Mouse (Mus musculus): ENCODE measurements around the gene Fzr1. TPM values are rescaled to one million over a fixed set of nuclear protein-coding genes. Genes with fewer than 3 reads are reported as not detected.

Gene Fzr1
- total RNA-seq, 2 experiments from 2014 or later = 17.8 to 21.7 TPM

GRCm38 (mm10) chr10:81316338-81317060 lies 61.8 kb downstream of the Fzr1 start:
- no peak for ATAC-seq (replicated peaks; ENCODE audit: poor library complexity)

Other genes with a start within 250 kb of the Fzr1 start
Only the 30 nearest of the 34 such genes appear.
- gene Pias4, start 210.6 kb downstream of the Fzr1 start, total RNA-seq (2015) = 9.4 and 10.0 TPM in 2 replicates
- gene Pias4, start 210.6 kb downstream of the Fzr1 start, total RNA-seq (2017) = 9.4 and 9.8 TPM in 2 replicates
- 526 and 599 TPM in 2 replicates for gene Eef2, start 201.9 kb downstream of the Fzr1 start, total RNA-seq (2015)
- gene Eef2, start 201.9 kb downstream of the Fzr1 start, total RNA-seq (2017) = 1,508 and 1,553 TPM in 2 replicates
- 15.5 and 17.2 TPM in 2 replicates for gene Dapk3, start 195.5 kb downstream of the Fzr1 start, total RNA-seq (2015)
- gene Dapk3, start 195.5 kb downstream of the Fzr1 start, total RNA-seq (2017) = 37.2 and 54.7 TPM in 2 replicates
- gene 4930442H23Rik, start 194.7 kb downstream of the Fzr1 start, total RNA-seq (2015) = not detected in 2 replicates
- gene 4930442H23Rik, start 194.7 kb downstream of the Fzr1 start, total RNA-seq (2017) = not detected in 2 replicates
- not detected in 2 replicates for gene Nmrk2, start 176.5 kb downstream of the Fzr1 start, total RNA-seq (2015)
- not detected in 2 replicates for gene Nmrk2, start 176.5 kb downstream of the Fzr1 start, total RNA-seq (2017)
- gene Atcay, start 147.7 kb downstream of the Fzr1 start, total RNA-seq (2015) = not detected in 2 replicates
- gene Atcay, start 147.7 kb downstream of the Fzr1 start, total RNA-seq (2017) = not detected in 2 replicates
- 0.05 TPM in 1 of 2 replicates, not detected in the other for gene Zfr2, start 145.4 kb downstream of the Fzr1 start, total RNA-seq (2015)
- gene Zfr2, start 145.4 kb downstream of the Fzr1 start, total RNA-seq (2017) = 0.17 TPM in 1 of 2 replicates, not detected in the other
- gene Matk, start 125.6 kb downstream of the Fzr1 start, total RNA-seq (2015) = 10.2 and 16.7 TPM in 2 replicates
- gene Matk, start 125.6 kb downstream of the Fzr1 start, total RNA-seq (2017) = 32.7 and 33.7 TPM in 2 replicates
- gene Mrpl54, start 111.6 kb downstream of the Fzr1 start, total RNA-seq (2015) = 95.1 and 97.1 TPM in 2 replicates
- gene Mrpl54, start 111.6 kb downstream of the Fzr1 start, total RNA-seq (2017) = 155 and 196 TPM in 2 replicates
- 15.5 and 20.2 TPM in 2 replicates for gene Apba3, start 111.6 kb downstream of the Fzr1 start, total RNA-seq (2015)
- 10.5 and 16.9 TPM in 2 replicates for gene Apba3, start 111.6 kb downstream of the Fzr1 start, total RNA-seq (2017)
- gene Tjp3, start 86.9 kb downstream of the Fzr1 start, total RNA-seq (2015) = 2.3 TPM in 2 replicates
- 3.9 and 5.2 TPM in 2 replicates for gene Tjp3, start 86.9 kb downstream of the Fzr1 start, total RNA-seq (2017)
- gene Pip5k1c, start 85.6 kb downstream of the Fzr1 start, total RNA-seq (2015) = 18.9 and 24.6 TPM in 2 replicates
- 32.4 and 37.4 TPM in 2 replicates for gene Pip5k1c, start 85.6 kb downstream of the Fzr1 start, total RNA-seq (2017)
- gene Cactin, start 57.4 kb downstream of the Fzr1 start, total RNA-seq (2015) = 7.1 and 7.6 TPM in 2 replicates
- 30.8 and 32.7 TPM in 2 replicates for gene Cactin, start 57.4 kb downstream of the Fzr1 start, total RNA-seq (2017)
- gene Tbxa2r, start 49.8 kb downstream of the Fzr1 start, total RNA-seq (2015) = 0.20 and 0.47 TPM in 2 replicates
- gene Tbxa2r, start 49.8 kb downstream of the Fzr1 start, total RNA-seq (2017) = 0.47 TPM in 1 of 2 replicates, not detected in the other
- 0.32 TPM in 1 of 2 replicates, not detected in the other for gene Gipc3, start 35.2 kb downstream of the Fzr1 start, total RNA-seq (2015)
- 0.17 TPM in 1 of 2 replicates, not detected in the other for gene Gipc3, start 35.2 kb downstream of the Fzr1 start, total RNA-seq (2017)
- gene Hmg20b, start 28.0 kb downstream of the Fzr1 start, total RNA-seq (2015) = 24.5 and 29.0 TPM in 2 replicates
- gene Hmg20b, start 28.0 kb downstream of the Fzr1 start, total RNA-seq (2017) = 22.2 and 32.3 TPM in 2 replicates
- gene Mfsd12, start 21.0 kb downstream of the Fzr1 start, total RNA-seq (2015) = 6.7 and 7.0 TPM in 2 replicates
- gene Mfsd12, start 21.0 kb downstream of the Fzr1 start, total RNA-seq (2017) = 12.1 and 12.6 TPM in 2 replicates
- gene 4930404N11Rik, start 12.7 kb downstream of the Fzr1 start, total RNA-seq (2015) = 0.59 and 0.99 TPM in 2 replicates
- gene 4930404N11Rik, start 12.7 kb downstream of the Fzr1 start, total RNA-seq (2017) = 0.92 and 2.2 TPM in 2 replicates
- gene Dohh, start 5.9 kb upstream of the Fzr1 start, total RNA-seq (2015) = 9.3 and 13.7 TPM in 2 replicates
- 36.5 and 52.5 TPM in 2 replicates for gene Dohh, start 5.9 kb upstream of the Fzr1 start, total RNA-seq (2017)
- 2.6 and 3.0 TPM in 2 replicates for gene Gm48551, start 6.0 kb upstream of the Fzr1 start, total RNA-seq (2015)
- gene Gm48551, start 6.0 kb upstream of the Fzr1 start, total RNA-seq (2017) = 0.62 and 1.7 TPM in 2 replicates
- gene Gm48552, start 10.5 kb upstream of the Fzr1 start, total RNA-seq (2015) = not detected in 2 replicates
- gene Gm48552, start 10.5 kb upstream of the Fzr1 start, total RNA-seq (2017) = 0.46 TPM in 1 of 2 replicates, not detected in the other
- 31.0 and 31.4 TPM in 2 replicates for gene Smim24, start 14.5 kb upstream of the Fzr1 start, total RNA-seq (2015)
- 7.5 and 17.1 TPM in 2 replicates for gene Smim24, start 14.5 kb upstream of the Fzr1 start, total RNA-seq (2017)
- 35.5 and 36.8 TPM in 2 replicates for gene Nfic, start 77.1 kb upstream of the Fzr1 start, total RNA-seq (2015)
- gene Nfic, start 77.1 kb upstream of the Fzr1 start, total RNA-seq (2017) = 4.0 and 5.0 TPM in 2 replicates
- 0.10 TPM in 1 of 2 replicates, not detected in the other for gene Celf5, start 104.2 kb upstream of the Fzr1 start, total RNA-seq (2015)
- not detected in 2 replicates for gene Celf5, start 104.2 kb upstream of the Fzr1 start, total RNA-seq (2017)
- 81.2 and 99.2 TPM in 2 replicates for gene Ncln, start 117.9 kb upstream of the Fzr1 start, total RNA-seq (2015)
- 85.6 and 101 TPM in 2 replicates for gene Ncln, start 117.9 kb upstream of the Fzr1 start, total RNA-seq (2017)
- gene S1pr4, start 121.6 kb upstream of the Fzr1 start, total RNA-seq (2015) = 8.3 and 8.9 TPM in 2 replicates
- gene S1pr4, start 121.6 kb upstream of the Fzr1 start, total RNA-seq (2017) = 6.2 and 9.5 TPM in 2 replicates
- 29.4 and 31.9 TPM in 2 replicates for gene Gna15, start 145.7 kb upstream of the Fzr1 start, total RNA-seq (2015)
- 28.7 and 28.9 TPM in 2 replicates for gene Gna15, start 145.7 kb upstream of the Fzr1 start, total RNA-seq (2017)
- gene Gna11, start 166.7 kb upstream of the Fzr1 start, total RNA-seq (2015) = 5.4 and 6.0 TPM in 2 replicates
- 7.6 and 10.2 TPM in 2 replicates for gene Gna11, start 166.7 kb upstream of the Fzr1 start, total RNA-seq (2017)
- gene Aes, start 181.0 kb upstream of the Fzr1 start, total RNA-seq (2015) = 197 and 225 TPM in 2 replicates
- gene Aes, start 181.0 kb upstream of the Fzr1 start, total RNA-seq (2017) = 178 and 191 TPM in 2 replicates
- gene Tle2, start 196.0 kb upstream of the Fzr1 start, total RNA-seq (2015) = 0.95 and 1.5 TPM in 2 replicates
- 0.08 and 3.5 TPM in 2 replicates for gene Tle2, start 196.0 kb upstream of the Fzr1 start, total RNA-seq (2017)